Mouse (Mus musculus) liver, embryonic 16.5 days (tissue): ENCODE measurements around the gene Psap. TPM values are rescaled to one million over a fixed set of nuclear protein-coding genes. Genes with fewer than 3 reads are reported as not detected.

Experiments used
- ATAC-seq: fragments of 200-750 bp; cut with Nextera tagmentation; 2 replicates; pipeline ENCODE4 v1.8.0; 2017; ENCODE audit warnings: low read depth, mild to moderate bottlenecking, moderate number of reproducible peaks, moderate library complexity
- H3K27ac ChIP-seq: fragments of 300-500 bp; sonication (generic); 2 replicates; pipeline ENCODE4 v1.5.1; 2014; ENCODE audit warnings: mild to moderate bottlenecking, low read length
- H3K27me3 ChIP-seq: fragments of 300-500 bp; sonication (generic); 2 replicates; pipeline ENCODE4 v1.6.1; 2014; ENCODE audit warnings: low read depth, low read length, mixed read lengths; ENCODE audit not compliant: control insufficient read depth, insufficient read depth
- H3K36me3 ChIP-seq: fragments of 300-500 bp; sonication (generic); 2 replicates; pipeline ENCODE4 v1.6.1; 2014; ENCODE audit warnings: mild to moderate bottlenecking; ENCODE audit not compliant: control insufficient read depth, insufficient read depth
- H3K4me1 ChIP-seq: fragments of 300-500 bp; sonication (generic); 2 replicates; pipeline ENCODE4 v1.6.1; 2014; ENCODE audit warnings: low read depth, low read length, mixed read lengths; ENCODE audit not compliant: control insufficient read depth
- H3K4me2 ChIP-seq: fragments of 300-500 bp; sonication (generic); 2 replicates; pipeline ENCODE4 v1.6.1; 2014; ENCODE audit warnings: low read depth, low read length, mixed read lengths
- H3K4me3 ChIP-seq: fragments of 300-500 bp; sonication (generic); 2 replicates; pipeline ENCODE4 v1.5.1; 2014; ENCODE audit warnings: low read depth, mild to moderate bottlenecking, low read length
- H3K9ac ChIP-seq: fragments of 300-500 bp; sonication (generic); 2 replicates; pipeline ENCODE4 v1.6.1; 2014; ENCODE audit warnings: low read depth, low read length
- H3K9me3 ChIP-seq: fragments of 300-500 bp; sonication (generic); replicated peaks from 2 replicates; pipeline ENCODE4 v1.6.1; 2016; ENCODE audit warnings: low read length; ENCODE audit not compliant: control insufficient read depth
- WGBS: fragments of 180-500 bp; shearing (Covaris S2); extraction: QIAGEN DNeasy Blood & Tissue Kit; methylation state at CpG from one replicate; pipeline ENCODE4 v1.1.7; 2014; ENCODE audit not compliant: insufficient replicate concordance; 5-methylcytosine and 5-hydroxymethylcytosine counted together
- polyA plus RNA-seq: library from polyadenylated mRNA; unstranded; fragments of >200 nt; fragmentation: Nextera tagmentation; extraction: Ambion mirVana; gene quantifications from 2 replicates; pipeline ENCODE4 v1.2.1, GENCODE M21; 2015

The Psap gene
- polyA plus RNA-seq, 1 experiment from 2014 or later = 82.2 TPM

- no peak overlapping the region for H3K27ac ChIP-seq
These were observed 4.2 kb downstream of the Psap start for GRCm38 (mm10) chr10:60281571-60282050.

GRCm38 (mm10) chr10:60282116-60283014 lies 4.9 kb downstream of the Psap start:
- H3K36me3 ChIP-seq = no peaks in the 10 kb centered on the region
- H3K27ac ChIP-seq = peak overlapping the region; percentile 73
- no peaks in the 10 kb centered on the region for H3K9me3 ChIP-seq
- peak; percentile 17; the same call in 1 of the 2 replicates for ATAC-seq
- H3K4me3 ChIP-seq = no peak overlapping the region
- H3K9ac ChIP-seq = no peak overlapping the region
- no peaks in the 10 kb centered on the region for H3K27me3 ChIP-seq
- peaks cover 48% of the 10 kb centered on the region for H3K4me1 ChIP-seq
- H3K4me2 ChIP-seq = peak overlapping the region; percentile 22
- WGBS = 62% methylated on average over 10 of the region's 10 CpGs

More at GRCm38 (mm10) chr10:60281571-60282050, 4.2 kb downstream of the Psap start:
- Histone ChIP-seq H3K4me3 (no peak overlapping the region), H3K27me3 (no peaks in the 10 kb centered on the region), H3K4me2 (no peak overlapping the region), H3K9ac (no peak overlapping the region), H3K36me3 (no peaks in the 10 kb centered on the region), H3K4me1 (peaks cover 54% of the 10 kb centered on the region), H3K9me3 (no peaks in the 10 kb centered on the region)
- no peak for ATAC-seq
- 71% methylated on average over 9 of the region's 9 CpGs for WGBS

- H3K4me3 ChIP-seq = peak overlapping the region; percentile 19
These were observed 6.8 kb downstream of the Psap start for GRCm38 (mm10) chr10:60284248-60284647.

GRCm38 (mm10) chr10:60284676-60285111 lies 7.3 kb downstream of the Psap start:
- Histone ChIP-seq H3K4me2 (no peak overlapping the region), H3K4me1 (peaks cover 46% of the 10 kb centered on the region), H3K9me3 (no peaks in the 10 kb centered on the region), H3K4me3 (peak overlapping the region; percentile 19), H3K9ac (no peak overlapping the region), H3K36me3 (no peaks in the 10 kb centered on the region), H3K27ac (peak overlapping the region; percentile 58), H3K27me3 (no peaks in the 10 kb centered on the region)
- WGBS = 32% methylated on average over 8 of the region's 8 CpGs
- ATAC-seq = no peak

More at GRCm38 (mm10) chr10:60284248-60284647, 6.8 kb downstream of the Psap start:
- no peaks in the 10 kb centered on the region for H3K27me3 ChIP-seq
- no peaks in the 10 kb centered on the region for H3K36me3 ChIP-seq
- peaks cover 45% of the 10 kb centered on the region for H3K4me1 ChIP-seq
- no peak overlapping the region for H3K9ac ChIP-seq
- H3K4me2 ChIP-seq = no peak overlapping the region
- ATAC-seq = no peak
- H3K27ac ChIP-seq = peak overlapping the region; percentile 58; the same call in 1 of the 2 replicates
- WGBS = 38% methylated on average over 6 of the region's 6 CpGs
- H3K9me3 ChIP-seq = no peaks in the 10 kb centered on the region

- no peaks in the 10 kb centered on the region for H3K36me3 ChIP-seq
- peak overlapping the region; percentile 49 for H3K27ac ChIP-seq
- H3K4me3 ChIP-seq = no peak overlapping the region
- no peak for ATAC-seq
- no peak overlapping the region for H3K9ac ChIP-seq
- 75% methylated on average over 8 of the region's 8 CpGs for WGBS
- no peaks in the 10 kb centered on the region for H3K27me3 ChIP-seq
- peaks cover 46% of the 10 kb centered on the region for H3K4me1 ChIP-seq
- no peaks in the 10 kb centered on the region for H3K9me3 ChIP-seq
- 0 out of 2 replicates have a peak overlapping the region, but pooled peaks have one; percentile 4 for H3K4me2 ChIP-seq
These were observed 7.8 kb downstream of the Psap start for GRCm38 (mm10) chr10:60285183-60285582.

GRCm38 (mm10) chr10:60285676-60286372 lies 8.4 kb downstream of the Psap start:
- no peak overlapping the region for H3K4me2 ChIP-seq
- H3K27ac ChIP-seq = no peak overlapping the region
- H3K4me3 ChIP-seq = no peak overlapping the region
- H3K9me3 ChIP-seq = no peaks in the 10 kb centered on the region
- no peak for ATAC-seq
- no peaks in the 10 kb centered on the region for H3K27me3 ChIP-seq
- peaks cover 50% of the 10 kb centered on the region for H3K4me1 ChIP-seq
- 68% methylated on average over 14 of the region's 14 CpGs for WGBS
- no peak overlapping the region for H3K9ac ChIP-seq
- H3K36me3 ChIP-seq = no peaks in the 10 kb centered on the region

GRCm38 (mm10) chr10:60286546-60286945 lies 9.1 kb downstream of the Psap start:
- Histone ChIP-seq H3K4me2 (no peak overlapping the region), H3K27me3 (no peaks in the 10 kb centered on the region), H3K4me3 (no peak overlapping the region), H3K9me3 (no peaks in the 10 kb centered on the region), H3K36me3 (no peaks in the 10 kb centered on the region), H3K9ac (no peak overlapping the region), H3K4me1 (peaks cover 57% of the 10 kb centered on the region), H3K27ac (no peak overlapping the region)
- 59% methylated on average over 7 of the region's 7 CpGs for WGBS
- ATAC-seq = no peak

- no peak for ATAC-seq
- Histone ChIP-seq H3K4me1 (peaks cover 55% of the 10 kb centered on the region), H3K27ac (no peak overlapping the region), H3K9ac (no peak overlapping the region), H3K4me2 (no peak overlapping the region), H3K36me3 (no peaks in the 10 kb centered on the region), H3K9me3 (no peaks in the 10 kb centered on the region), H3K27me3 (no peaks in the 10 kb centered on the region), H3K4me3 (no peak overlapping the region)
- 74% methylated on average over 4 of the region's 4 CpGs for WGBS
These were observed 9.7 kb downstream of the Psap start for GRCm38 (mm10) chr10:60287161-60287560.
